Mouse (Mus musculus): ENCODE results near the gene Rbm38. TPM values are rescaled to one million over a fixed set of nuclear protein-coding genes. Genes with fewer than 3 reads are reported as not detected.

The Rbm38 gene
- polyA plus RNA-seq, 1 experiment from 2014 or later = 45.8 TPM

DNA sequence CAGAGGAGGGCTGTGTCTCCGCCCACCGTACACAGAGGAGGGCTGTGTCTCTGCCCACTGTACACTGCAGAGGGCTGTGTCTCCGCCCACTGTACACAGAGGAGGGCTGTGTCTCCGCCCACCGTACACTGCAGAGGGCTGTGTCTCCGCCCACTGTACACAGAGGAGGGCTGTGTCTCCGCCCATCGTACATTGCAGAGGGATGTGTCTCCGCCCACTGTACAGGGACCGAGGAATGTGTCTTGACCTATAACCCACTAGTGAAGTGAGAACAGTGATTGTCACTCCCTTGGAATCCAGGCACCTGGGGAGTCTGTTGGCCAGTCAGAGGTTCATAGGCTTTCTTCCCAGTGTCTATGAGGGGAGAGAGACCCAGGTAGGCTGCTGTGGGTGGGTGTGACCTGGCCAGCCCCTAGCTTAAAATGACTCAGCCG, 36.6 kb downstream of the Rbm38 start:
- ATAC-seq (ENCODE audit: insufficient read depth) = no peak

DNA sequence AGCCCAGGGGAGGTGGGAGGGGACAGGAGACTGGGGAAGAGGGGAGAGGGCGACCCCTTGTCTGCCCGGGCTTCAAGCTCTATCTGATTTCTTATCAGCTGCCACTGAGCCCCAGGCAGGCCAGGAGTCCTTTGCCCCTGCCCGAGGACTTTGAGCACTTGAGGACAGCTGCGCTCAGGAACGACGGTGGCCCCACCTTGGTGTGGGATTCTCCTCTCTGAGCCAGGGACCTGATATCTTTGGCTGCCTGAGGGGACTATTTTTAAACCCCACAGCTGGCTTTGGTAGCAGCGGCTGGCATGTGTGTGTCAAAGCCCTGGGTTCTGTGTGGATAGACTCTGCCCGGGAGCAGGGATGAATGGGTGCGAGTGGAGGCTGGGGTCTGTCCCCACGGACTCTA, 37.3 kb downstream of the Rbm38 start:
- TF ChIP-seq CTCF (IDR thresholded peaks at IDR 0.05; ENCODE audit: low read depth) = no peak
- H3K27ac ChIP-seq (ENCODE audit: low read depth) = 0 out of 2 replicates have a peak overlapping the region, but pooled peaks have one; percentile 18
- H3K4me3 ChIP-seq (ENCODE audit: low read depth, low read length) = no peak overlapping the region
- H3K9me3 ChIP-seq (ENCODE audit: low read depth, low read length) = no peaks in the 10 kb centered on the region
- H3K4me2 ChIP-seq = no peak overlapping the region
- DNase-seq (no peak), ATAC-seq (ENCODE audit: insufficient read depth) (no peak)
- H3K36me3 ChIP-seq (ENCODE audit: insufficient read depth) = no peaks in the 10 kb centered on the region
- 24% methylated on average over 10 of the region's 10 CpGs for WGBS
- H3K27me3 ChIP-seq (ENCODE audit: insufficient read depth, low read length) = no peaks in the 10 kb centered on the region
- H3K9ac ChIP-seq = no peak overlapping the region
- no peaks in the 10 kb centered on the region for H3K4me1 ChIP-seq (ENCODE audit: insufficient read depth)

More for the DNA sequence above, 36.6 kb downstream of the Rbm38 start:
- Histone ChIP-seq H3K4me3 (ENCODE audit: low read depth, low read length) (no peak overlapping the region), H3K4me2 (no peak overlapping the region), H3K36me3 (ENCODE audit: insufficient read depth) (no peaks in the 10 kb centered on the region), H3K9ac (no peak overlapping the region), H3K27me3 (ENCODE audit: insufficient read depth, low read length) (no peaks in the 10 kb centered on the region), H3K27ac (ENCODE audit: low read depth) (no peak overlapping the region), H3K9me3 (ENCODE audit: low read depth, low read length) (no peaks in the 10 kb centered on the region), H3K4me1 (ENCODE audit: insufficient read depth) (no peaks in the 10 kb centered on the region)
- TF ChIP-seq CTCF (IDR thresholded peaks at IDR 0.05; ENCODE audit: low read depth) = no peak
- 57% methylated on average over 11 of the region's 11 CpGs for WGBS
- DNase-seq = peak; percentile 40

DNA sequence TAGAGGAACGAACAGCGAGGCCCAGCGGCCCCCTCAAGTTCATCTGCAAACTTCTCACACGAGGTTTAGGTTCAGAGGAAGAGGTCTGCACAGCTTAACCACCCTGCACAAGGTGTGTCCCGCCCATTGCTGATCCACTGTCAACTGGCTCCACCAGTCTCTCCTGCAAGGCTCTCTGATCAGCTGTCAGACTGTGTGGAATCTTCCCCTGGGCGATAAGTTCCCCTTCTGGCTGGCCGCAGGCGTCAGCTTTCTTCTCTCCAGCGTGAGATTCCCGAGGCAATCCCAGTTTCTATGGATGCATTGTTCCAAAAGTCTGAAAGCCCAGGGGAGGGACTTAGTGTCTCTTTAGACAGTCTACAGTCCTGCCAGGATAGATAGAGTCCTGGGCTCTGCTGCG, 38.0 kb downstream of the Rbm38 start:
- no peak for DNase-seq
- TF ChIP-seq CTCF (IDR thresholded peaks at IDR 0.05; ENCODE audit: low read depth) = no peak
- H3K4me3 ChIP-seq (ENCODE audit: low read depth, low read length) = no peak overlapping the region
- H3K9ac ChIP-seq = no peak overlapping the region
- ATAC-seq (ENCODE audit: insufficient read depth) = no peak
- no peaks in the 10 kb centered on the region for H3K4me1 ChIP-seq (ENCODE audit: insufficient read depth)
- no peaks in the 10 kb centered on the region for H3K27me3 ChIP-seq (ENCODE audit: insufficient read depth, low read length)
- 51% methylated on average over 11 of the region's 11 CpGs for WGBS
- no peaks in the 10 kb centered on the region for H3K36me3 ChIP-seq (ENCODE audit: insufficient read depth)
- H3K4me2 ChIP-seq = no peak overlapping the region
- no peaks in the 10 kb centered on the region for H3K9me3 ChIP-seq (ENCODE audit: low read depth, low read length)
- H3K27ac ChIP-seq (ENCODE audit: low read depth) = no peak overlapping the region

DNA sequence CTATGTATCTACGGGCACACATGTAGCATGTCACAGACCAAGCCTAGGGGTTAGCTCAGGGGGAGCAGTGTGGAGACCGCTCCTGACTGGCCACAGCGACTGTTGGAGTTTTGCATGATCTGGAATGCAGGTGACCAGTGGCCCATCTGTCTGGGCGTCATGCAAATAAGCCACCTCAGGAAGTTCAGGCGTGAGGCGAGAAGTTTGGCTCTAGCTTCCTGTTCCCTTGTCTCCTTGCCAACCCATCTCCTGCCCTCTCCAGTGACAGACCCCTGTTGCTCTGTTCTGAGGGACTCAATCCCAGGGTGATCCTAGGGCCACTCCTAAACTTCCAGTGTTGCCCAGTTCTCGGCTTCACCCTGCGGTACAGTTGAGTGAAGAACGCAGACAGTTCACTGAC, 40.2 kb downstream of the Rbm38 start:
- 49% methylated on average over 9 of the region's 9 CpGs for WGBS
- no peak overlapping the region for H3K9ac ChIP-seq
- H3K36me3 ChIP-seq (ENCODE audit: insufficient read depth) = no peaks in the 10 kb centered on the region
- no peak overlapping the region for H3K4me3 ChIP-seq (ENCODE audit: low read depth, low read length)
- no peaks in the 10 kb centered on the region for H3K4me1 ChIP-seq (ENCODE audit: insufficient read depth)
- H3K4me2 ChIP-seq = no peak overlapping the region
- H3K27ac ChIP-seq (ENCODE audit: low read depth) = no peak overlapping the region
- no peaks in the 10 kb centered on the region for H3K27me3 ChIP-seq (ENCODE audit: insufficient read depth, low read length)
- TF ChIP-seq CTCF (IDR thresholded peaks at IDR 0.05; ENCODE audit: low read depth) = no peak
- H3K9me3 ChIP-seq (ENCODE audit: low read depth, low read length) = no peaks in the 10 kb centered on the region
- DNase-seq (no peak), ATAC-seq (ENCODE audit: insufficient read depth) (peak; percentile 28; the same call in 1 of the 2 replicates)

DNA sequence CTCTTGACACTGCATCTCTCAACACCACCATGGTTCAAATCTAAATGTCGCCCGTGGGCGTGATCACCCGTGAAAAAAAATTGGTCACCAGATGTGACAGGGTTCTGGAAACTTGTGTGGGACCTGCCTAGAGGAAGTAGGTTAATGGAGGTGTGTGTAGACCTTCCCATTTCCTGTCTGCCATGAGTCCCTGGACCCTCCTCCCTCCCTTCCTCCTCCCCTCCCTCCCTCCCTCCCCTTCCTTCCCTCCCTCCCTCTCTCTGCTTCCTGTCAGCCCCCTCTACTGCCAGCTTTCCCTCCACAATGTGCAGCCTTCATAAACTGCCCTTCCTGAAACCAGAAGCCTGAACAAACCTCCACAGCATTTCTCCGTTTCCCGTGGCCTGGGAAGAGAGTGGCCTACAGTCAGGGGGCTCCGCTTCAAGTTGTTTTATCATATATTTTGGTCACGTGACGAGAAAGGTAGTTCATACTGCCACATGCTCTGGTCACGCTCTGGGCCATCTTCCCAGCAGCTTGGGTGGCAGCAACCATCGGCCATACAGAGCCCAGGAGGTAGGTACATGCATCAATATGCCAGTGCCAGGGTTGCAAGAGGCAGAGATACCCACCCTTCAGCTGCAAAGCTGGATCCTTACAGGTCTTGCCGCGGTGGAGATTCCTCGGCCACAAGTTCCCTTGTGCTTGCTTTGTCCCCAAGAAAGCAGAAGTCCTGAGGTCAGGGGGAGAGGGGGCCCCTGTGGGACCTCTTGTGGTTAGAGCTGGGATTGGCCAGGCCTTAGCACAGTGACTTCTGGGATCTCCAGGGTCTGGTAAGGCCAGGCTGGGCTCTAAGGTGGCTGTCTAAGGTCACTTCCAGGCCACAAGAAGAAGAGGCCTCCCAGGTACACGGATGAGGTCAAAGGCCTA, 41.4 kb downstream of the Rbm38 start:
- H3K4me2 ChIP-seq = no peak overlapping the region
- WGBS = 56% methylated on average over 15 of the region's 15 CpGs
- peak; percentile 18; the same call in 1 of the 2 replicates for ATAC-seq (ENCODE audit: insufficient read depth)
- H3K4me3 ChIP-seq (ENCODE audit: low read depth, low read length) = no peak overlapping the region
- TF ChIP-seq CTCF (IDR thresholded peaks at IDR 0.05; ENCODE audit: low read depth) = no peak
- no peaks in the 10 kb centered on the region for H3K4me1 ChIP-seq (ENCODE audit: insufficient read depth)
- no peaks in the 10 kb centered on the region for H3K36me3 ChIP-seq (ENCODE audit: insufficient read depth)
- peak; percentile 30 for DNase-seq
- H3K9ac ChIP-seq = no peak overlapping the region
- no peaks in the 10 kb centered on the region for H3K9me3 ChIP-seq (ENCODE audit: low read depth, low read length)
- H3K27me3 ChIP-seq (ENCODE audit: insufficient read depth, low read length) = no peaks in the 10 kb centered on the region
- H3K27ac ChIP-seq (ENCODE audit: low read depth) = no peak overlapping the region

DNA sequence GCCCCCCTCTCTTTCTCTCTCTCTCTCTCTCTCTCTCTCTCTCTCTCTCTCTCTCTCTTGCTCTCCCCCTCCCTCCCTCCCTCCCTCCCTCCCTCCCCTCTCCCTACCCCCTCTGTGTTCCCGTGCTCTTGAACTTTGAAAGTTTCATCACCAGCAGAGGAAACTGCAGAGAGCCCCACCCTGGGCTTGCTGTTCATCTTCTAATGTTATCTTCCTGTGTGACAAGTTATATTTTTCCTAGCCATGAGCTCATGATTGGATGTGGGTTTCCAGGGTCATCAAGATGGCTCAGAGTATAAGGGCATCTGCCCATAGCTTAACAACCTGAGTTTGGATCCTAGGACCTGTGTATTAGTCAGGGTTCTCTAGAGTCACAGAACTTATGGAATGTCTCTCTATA, 42.9 kb downstream of the Rbm38 start:
- WGBS = 22% methylated on average over 1 of the region's 1 CpGs

DNA sequence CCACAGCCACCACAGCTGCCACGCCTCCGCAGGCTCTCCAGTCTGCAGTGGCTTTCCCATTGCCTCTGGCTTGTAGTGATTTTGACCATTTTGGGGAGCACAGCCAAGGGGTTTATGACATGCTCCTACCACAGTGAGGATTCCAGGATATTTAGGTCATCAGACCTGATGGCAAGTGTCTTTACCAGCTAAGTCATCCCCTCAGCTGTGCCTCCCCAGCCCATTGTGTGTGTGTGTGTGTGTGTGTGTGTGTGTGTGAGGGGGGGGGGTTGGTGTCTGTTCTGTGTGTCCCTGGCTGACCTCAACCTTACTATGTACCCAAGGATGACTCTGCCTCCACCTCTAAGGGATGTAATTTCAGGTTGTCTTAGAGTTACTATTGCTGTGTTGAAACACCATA, 44.6 kb downstream of the Rbm38 start:
- no peaks in the 10 kb centered on the region for H3K4me1 ChIP-seq (ENCODE audit: insufficient read depth)
- WGBS = 84% methylated on average over 2 of the region's 2 CpGs
- H3K4me3 ChIP-seq (ENCODE audit: low read depth, low read length) = no peak overlapping the region
- H3K36me3 ChIP-seq (ENCODE audit: insufficient read depth) = no peaks in the 10 kb centered on the region
- H3K9me3 ChIP-seq (ENCODE audit: low read depth, low read length) = no peaks in the 10 kb centered on the region
- no peak for TF ChIP-seq CTCF (IDR thresholded peaks at IDR 0.05; ENCODE audit: low read depth)
- ATAC-seq (ENCODE audit: insufficient read depth) (no peak), DNase-seq (no peak)
- H3K27me3 ChIP-seq (ENCODE audit: insufficient read depth, low read length) = no peaks in the 10 kb centered on the region
- no peak overlapping the region for H3K9ac ChIP-seq
- H3K27ac ChIP-seq (ENCODE audit: low read depth) = no peak overlapping the region
- no peak overlapping the region for H3K4me2 ChIP-seq

More for the DNA sequence above, 42.9 kb downstream of the Rbm38 start:
- Histone ChIP-seq H3K4me1 (ENCODE audit: insufficient read depth) (no peaks in the 10 kb centered on the region), H3K9me3 (ENCODE audit: low read depth, low read length) (no peaks in the 10 kb centered on the region), H3K4me3 (ENCODE audit: low read depth, low read length) (no peak overlapping the region), H3K36me3 (ENCODE audit: insufficient read depth) (no peaks in the 10 kb centered on the region), H3K4me2 (no peak overlapping the region), H3K27me3 (ENCODE audit: insufficient read depth, low read length) (no peaks in the 10 kb centered on the region), H3K9ac (no peak overlapping the region), H3K27ac (ENCODE audit: low read depth) (no peak overlapping the region)
- ATAC-seq (ENCODE audit: insufficient read depth) (no peak), DNase-seq (no peak)
- TF ChIP-seq CTCF (IDR thresholded peaks at IDR 0.05; ENCODE audit: low read depth) = no peak
